Mouse (Mus musculus): Measurements from ENCODE around the gene Ptch1.

GRCm38 (mm10) chr13:63524608-63525570 is 48.5 kb downstream of the Ptch1 start:
- TF ChIP-seq CTCF (IDR thresholded peaks at IDR 0.05; ENCODE audit: control insufficient read depth, insufficient read depth, insufficient read length) (no peak), CEBPB (IDR thresholded peaks at IDR 0.05; ENCODE audit: low read depth) (no peak), MAX (IDR thresholded peaks at IDR 0.05) (no peak), MYOD1 (IDR thresholded peaks at IDR 0.05; ENCODE audit: control insufficient read depth, insufficient read length, low read depth) (no peak), FOSL1 (IDR thresholded peaks at IDR 0.05; ENCODE audit: insufficient read depth, low read length, poor library complexity, severe bottlenecking) (no peak)

Measured in C2C12 (cell line).